Mouse (Mus musculus): ENCODE measurements around the gene Alg13. TPM values are rescaled to one million over a fixed set of nuclear protein-coding genes. Genes with fewer than 3 reads are reported as not detected.

Gene Alg13
- polyA plus RNA-seq, 1 experiment from 2014 or later = 31.9 TPM

- DNase-seq (ENCODE audit: low spot score) (no peak), ATAC-seq (ENCODE audit: insufficient number of reproducible peaks, low FRiP score, low TSS enrichment, low read depth) (no peak)
- no peaks in the 10 kb centered on the region for H3K36me3 ChIP-seq (ENCODE audit: control insufficient read depth, insufficient read depth, low read length)
- H3K4me3 ChIP-seq (ENCODE audit: low read depth, low read length) = no peak overlapping the region
- no peaks in the 10 kb centered on the region for H3K4me1 ChIP-seq (ENCODE audit: control insufficient read depth, insufficient read depth, low read length)
- H3K9me3 ChIP-seq (ENCODE audit: control insufficient read depth, low read length) = no peaks in the 10 kb centered on the region
- H3K27ac ChIP-seq (replicated peaks; ENCODE audit: low read depth, low read length) = no peak overlapping the region
- H3K9ac ChIP-seq (ENCODE audit: low read length) = no peak overlapping the region
- no peaks in the 10 kb centered on the region for H3K27me3 ChIP-seq (ENCODE audit: control insufficient read depth, insufficient read depth, low read length)
- WGBS = 93% methylated on average over 1 of the region's 1 CpGs
- no peak overlapping the region for H3K4me2 ChIP-seq (ENCODE audit: low read depth, severe bottlenecking)
Observed at GRCm38 (mm10) chrX:144421091-144421490, 103.5 kb downstream of the Alg13 start.

- Histone ChIP-seq H3K36me3 (ENCODE audit: control insufficient read depth, insufficient read depth, low read length) (no peaks in the 10 kb centered on the region), H3K4me3 (ENCODE audit: low read depth, low read length) (no peak overlapping the region), H3K4me2 (ENCODE audit: low read depth, severe bottlenecking) (no peak overlapping the region), H3K9ac (ENCODE audit: low read length) (no peak overlapping the region), H3K4me1 (ENCODE audit: control insufficient read depth, insufficient read depth, low read length) (no peaks in the 10 kb centered on the region), H3K9me3 (ENCODE audit: control insufficient read depth, low read length) (no peaks in the 10 kb centered on the region), H3K27ac (replicated peaks; ENCODE audit: low read depth, low read length) (no peak overlapping the region), H3K27me3 (ENCODE audit: control insufficient read depth, insufficient read depth, low read length) (no peaks in the 10 kb centered on the region)
- no peak for DNase-seq (ENCODE audit: low spot score)
- WGBS = 84% methylated on average over 3 of the region's 3 CpGs
- no peak for ATAC-seq (ENCODE audit: insufficient number of reproducible peaks, low FRiP score, low TSS enrichment, low read depth)
Observed at GRCm38 (mm10) chrX:144423848-144424247, 106.2 kb downstream of the Alg13 start.

Small RNAs within 50 kb of the gene (microRNA-seq; reads per million reads assigned to microRNA genes)
- not detected for gene Mir680-2

Other genes starting within 250 kb of the Alg13 start
- 0.04 and 0.12 TPM in 2 replicates for gene A730046J19Rik, start 164.1 kb upstream of the Alg13 start, polyA plus RNA-seq (2014; fragmentation: Nextera tagmentation; extraction: Ambion mirVana)
- gene Trpc5os, start 138.8 kb downstream of the Alg13 start, polyA plus RNA-seq (2014; fragmentation: Nextera tagmentation; extraction: Ambion mirVana) = 0.09 TPM in 1 of 2 replicates, not detected in the other

All from limb, embryonic 11.5 days (tissue).